Mouse (Mus musculus): Measurements from ENCODE around the gene Prdm12.

Prdm12 gene

GRCm38 (mm10) chr2:31639901-31640608 is at the start of gene Prdm12:
Gene Prdm12, plus strand, starts transcription at chr2:31640037.
- no peak for DNase-seq

- DNase-seq: no peak
Observed at GRCm38 (mm10) chr2:31591799-31592484, 47.9 kb upstream of the Prdm12 start.

- no peak for DNase-seq
Observed at GRCm38 (mm10) chr2:31607555-31607954, 32.3 kb upstream of the Prdm12 start.

- no peak for DNase-seq
Observed at GRCm38 (mm10) chr2:31609859-31610261, 30.0 kb upstream of the Prdm12 start.

- DNase-seq: no peak
Observed at GRCm38 (mm10) chr2:31610922-31611321, 28.9 kb upstream of the Prdm12 start.

GRCm38 (mm10) chr2:31611400-31611799 is 28.4 kb upstream of the Prdm12 start:
- no peak for DNase-seq

GRCm38 (mm10) chr2:31612627-31613026 is 27.2 kb upstream of the Prdm12 start:
- DNase-seq: no peak

- DNase-seq: no peak
Observed at GRCm38 (mm10) chr2:31613781-31614180, 26.1 kb upstream of the Prdm12 start.

- DNase-seq: no peak
Observed at GRCm38 (mm10) chr2:31618484-31619161, 21.2 kb upstream of the Prdm12 start.

- DNase-seq: no peak
Observed at GRCm38 (mm10) chr2:31619208-31619607, 20.6 kb upstream of the Prdm12 start.

GRCm38 (mm10) chr2:31633531-31633930 is 6.3 kb upstream of the Prdm12 start:
- DNase-seq: no peak

- DNase-seq: no peak
Observed at GRCm38 (mm10) chr2:31635281-31636137, 4.3 kb upstream of the Prdm12 start.

GRCm38 (mm10) chr2:31636138-31636741 is 3.6 kb upstream of the Prdm12 start:
- no peak for DNase-seq

- no peak for DNase-seq
Observed at GRCm38 (mm10) chr2:31636742-31637141, 3.1 kb upstream of the Prdm12 start.

- DNase-seq: no peak
Observed at GRCm38 (mm10) chr2:31637311-31637710, 2.5 kb upstream of the Prdm12 start.

GRCm38 (mm10) chr2:31637807-31638206 is 2.0 kb upstream of the Prdm12 start:
- peak; percentile 49 for DNase-seq

GRCm38 (mm10) chr2:31638581-31639465 is 1.0 kb upstream of the Prdm12 start:
- DNase-seq: no peak

- no peak for DNase-seq
Observed at GRCm38 (mm10) chr2:31639466-31639760, 424 bp upstream of the Prdm12 start.

- no peak for DNase-seq
Observed at GRCm38 (mm10) chr2:31640609-31641507, 1.0 kb downstream of the Prdm12 start.

- no peak for DNase-seq
Observed at GRCm38 (mm10) chr2:31641508-31641830, 1.6 kb downstream of the Prdm12 start.

GRCm38 (mm10) chr2:31641929-31642328 is 2.1 kb downstream of the Prdm12 start:
- no peak for DNase-seq
